Mouse (Mus musculus) mesoderm, embryonic 11.5 days (tissue): Measurements from ENCODE around the gene Zfp507.

ENCODE experiments used
- DNase-seq: peaks from one replicate; pipeline ENCODE4 v3.0.0-alpha.2; 2012; ENCODE audit warnings: low read depth, low spot score

The Zfp507 gene

DNA sequence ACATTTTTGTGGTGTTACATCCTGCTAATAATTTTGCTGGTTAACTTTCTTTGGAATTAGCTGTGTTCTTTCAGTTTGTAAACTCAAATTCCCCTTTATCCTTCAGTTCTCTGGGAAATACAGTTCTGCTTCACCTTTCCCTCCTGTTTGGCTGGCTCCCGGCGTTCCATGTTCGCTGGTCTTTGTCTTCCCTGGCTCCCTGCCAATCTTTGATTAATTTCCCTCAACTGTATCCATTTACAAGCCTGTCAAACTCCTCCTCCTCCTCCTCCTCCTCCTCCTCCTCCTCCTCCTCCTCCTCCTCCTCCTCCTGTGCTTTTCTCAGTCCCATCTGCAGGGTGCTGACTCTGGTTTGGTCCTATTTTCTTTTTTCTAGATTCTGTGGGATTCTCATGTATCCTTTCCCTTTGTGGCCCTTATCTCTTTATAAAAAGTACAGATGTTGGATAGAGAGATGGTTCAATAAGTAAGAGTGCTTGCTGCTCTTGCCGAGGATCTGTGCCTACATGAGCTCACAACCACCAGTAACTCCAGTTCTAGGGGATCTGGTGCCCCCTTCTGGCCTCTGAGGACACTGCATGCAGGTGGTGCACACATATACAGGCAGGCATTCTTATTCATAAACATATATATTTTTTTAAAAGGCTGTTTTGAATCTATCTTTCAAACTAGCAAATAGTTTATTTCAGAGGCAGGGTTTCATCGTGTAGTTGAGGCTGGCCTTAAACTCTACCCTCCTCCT, 62.1 kb downstream of the Zfp507 start:
- DNase-seq: peak; percentile 51

DNA sequence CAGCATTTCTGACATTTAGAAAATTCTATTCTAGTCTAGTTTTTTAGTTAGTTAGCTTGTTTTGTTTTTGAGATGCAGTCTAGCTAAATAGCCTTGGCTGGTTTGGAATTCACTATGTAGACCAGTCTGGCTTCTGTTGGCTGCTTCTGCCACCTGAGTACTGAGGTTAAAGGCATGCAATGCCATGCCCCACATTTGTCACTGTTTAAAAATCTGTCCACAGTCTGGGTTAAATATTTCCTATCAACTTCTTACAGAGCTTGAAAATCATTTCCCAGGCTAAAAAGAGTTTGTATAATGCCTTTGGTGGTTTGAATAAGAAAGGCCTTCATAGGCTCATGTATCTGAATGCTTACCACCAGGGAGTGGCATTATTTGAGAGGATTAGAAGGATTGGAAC, 63.9 kb downstream of the Zfp507 start:
- DNase-seq: no peak

DNA sequence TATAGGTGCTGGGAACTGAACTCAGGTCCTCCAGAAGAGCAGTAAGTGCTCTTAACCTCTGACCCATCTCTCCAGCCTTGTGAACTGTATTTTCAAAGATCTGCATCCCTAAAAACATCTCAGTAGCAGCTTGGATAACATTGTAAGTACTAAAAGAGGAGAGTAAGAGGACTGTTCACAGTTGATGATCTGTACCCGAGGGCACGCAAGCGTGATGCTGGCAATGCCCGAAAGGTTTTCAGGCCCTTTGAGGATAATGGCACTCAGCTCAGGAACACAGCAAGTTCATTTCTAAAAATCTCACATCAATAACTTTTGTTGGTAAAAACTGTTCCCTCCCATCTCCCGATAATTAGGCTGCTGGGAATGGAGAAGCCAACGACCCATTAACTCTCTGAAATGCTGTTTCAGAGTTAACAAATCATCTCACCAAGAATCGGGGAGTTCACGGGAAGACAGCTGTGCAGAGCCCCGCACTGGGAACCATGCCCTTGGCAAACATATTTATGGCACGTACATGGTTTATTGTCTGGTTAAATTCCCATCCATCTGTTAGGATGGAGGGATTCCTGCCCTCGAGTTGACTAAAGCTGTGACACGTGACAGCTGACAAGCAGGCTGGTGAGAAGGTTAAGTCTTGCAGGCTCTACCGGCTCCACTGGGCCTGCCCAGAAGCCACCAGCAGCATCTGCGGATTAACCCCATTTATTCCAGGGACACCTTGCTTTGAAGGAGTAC, 69.3 kb downstream of the Zfp507 start:
- DNase-seq: no peak

DNA sequence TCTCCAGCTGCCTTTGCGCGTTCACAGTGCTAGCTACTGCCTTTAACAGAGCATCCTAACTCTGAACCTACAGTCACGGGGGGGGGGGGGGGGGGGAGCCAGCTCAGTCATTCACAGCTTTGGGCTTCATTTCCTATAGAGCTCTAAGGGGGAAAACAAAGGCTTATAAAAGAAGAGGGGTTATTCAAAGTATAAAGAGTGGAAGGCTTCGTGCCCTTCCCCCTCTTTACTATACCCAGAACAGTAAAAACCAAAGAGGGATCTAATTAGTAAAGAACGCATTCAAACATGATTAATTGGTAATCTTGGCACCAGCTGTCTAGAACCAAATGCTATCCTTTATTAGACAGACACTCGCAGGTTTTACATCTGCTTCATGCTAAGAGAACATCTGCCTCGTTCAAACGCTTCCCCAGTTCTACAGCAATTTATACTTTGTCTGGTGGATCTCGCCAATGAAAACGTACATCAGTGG, 70.2 kb downstream of the Zfp507 start:
- no peak for DNase-seq

DNA sequence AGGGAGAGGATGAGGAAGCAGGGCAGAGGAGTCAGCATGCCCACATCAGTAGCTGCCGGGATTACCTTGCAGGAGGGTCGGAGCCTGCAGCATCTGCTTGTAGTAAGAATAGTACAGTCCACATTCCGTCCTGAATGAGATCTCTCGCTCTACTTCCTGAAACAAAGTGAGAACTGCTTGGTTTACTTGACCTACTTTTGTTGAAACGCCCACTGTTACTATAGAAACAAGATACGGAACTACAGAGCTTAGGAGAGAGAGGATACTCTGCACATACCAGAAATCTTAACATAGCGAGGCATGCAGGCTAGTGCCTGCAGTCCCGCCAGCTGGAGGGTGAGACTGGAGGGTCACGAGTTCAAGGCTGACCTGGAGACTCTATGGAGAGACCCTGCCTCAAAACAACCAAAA, 73.2 kb downstream of the Zfp507 start:
- DNase-seq: no peak

DNA sequence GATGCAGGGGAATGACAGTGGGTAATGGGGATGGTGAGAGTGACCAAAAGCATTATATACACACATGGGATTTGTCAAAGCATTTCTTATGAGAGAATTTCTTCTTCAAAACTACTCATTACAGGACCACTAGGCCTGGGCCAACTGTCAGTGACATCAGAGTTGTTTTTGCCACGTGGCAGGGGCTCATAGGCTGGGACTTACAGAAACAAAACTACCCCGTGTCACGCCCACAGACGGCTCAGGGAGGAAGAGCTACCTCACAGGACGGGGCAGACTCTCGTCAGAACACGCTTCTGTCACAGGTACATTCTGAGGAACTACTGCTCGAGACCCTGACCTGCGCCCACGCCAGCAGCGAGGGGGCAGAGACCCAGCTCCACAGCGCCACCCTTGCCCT, 74.4 kb downstream of the Zfp507 start:
- no peak for DNase-seq

DNA sequence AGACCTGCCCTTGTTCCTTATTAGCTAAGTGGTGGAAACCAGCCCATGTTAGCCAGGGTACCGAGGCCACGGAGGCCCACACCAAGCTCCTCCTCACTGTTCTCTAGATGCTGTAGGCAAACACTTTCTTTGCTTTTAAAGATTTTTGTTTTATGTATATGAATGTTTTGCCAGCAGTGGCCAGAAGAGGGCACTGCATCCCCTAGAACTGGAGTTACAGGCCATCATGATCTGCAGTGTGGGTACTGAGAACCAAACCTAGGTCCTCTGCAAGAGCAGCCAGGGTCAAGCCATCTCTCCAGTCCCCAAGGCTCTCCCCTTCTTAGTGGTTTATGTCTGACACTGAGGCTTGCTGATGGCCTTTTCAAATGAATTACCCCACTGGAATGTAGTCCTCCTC, 79.8 kb downstream of the Zfp507 start:
- DNase-seq: no peak
